Mouse (Mus musculus) stomach, postnatal 0 days (tissue): ENCODE results near the gene Rbm45. TPM values are rescaled to one million over a fixed set of nuclear protein-coding genes. Genes with fewer than 3 reads are reported as not detected.
A peak's percentile ranks its signal among the peaks of the same experiment; 100 is the strongest.

Experiments used
- ATAC-seq: fragments of 200-750 bp; cut with Nextera tagmentation; 2 replicates; pipeline ENCODE4 v1.8.0; 2017; ENCODE audit not compliant: low FRiP score, low TSS enrichment
- DNase-seq: peaks from one replicate; pipeline ENCODE4 v3.0.0-alpha.2; 2016; ENCODE audit warnings: low spot score
- H3K27ac ChIP-seq: fragments of 300-500 bp; sonication (generic); replicated peaks from 2 replicates; pipeline ENCODE4 v1.5.1; 2014; ENCODE audit warnings: mild to moderate bottlenecking, control low read depth
- H3K27me3 ChIP-seq: fragments of 300-500 bp; sonication (generic); 2 replicates; pipeline ENCODE4 v1.6.1; 2014; ENCODE audit warnings: low read length; ENCODE audit not compliant: control insufficient read depth, insufficient read depth
- H3K36me3 ChIP-seq: fragments of 300-500 bp; sonication (generic); 2 replicates; pipeline ENCODE4 v1.6.1; 2014; ENCODE audit warnings: low read length, mixed read lengths; ENCODE audit not compliant: control insufficient read depth, insufficient read depth
- H3K4me1 ChIP-seq: fragments of 300-500 bp; sonication (generic); replicated peaks from 2 replicates; pipeline ENCODE4 v1.6.1; 2014; ENCODE audit warnings: antibody characterized with exemption; ENCODE audit not compliant: control insufficient read depth, insufficient read depth
- H3K4me2 ChIP-seq: fragments of 300-500 bp; sonication (generic); replicated peaks from 2 replicates; pipeline ENCODE4 v1.6.1; 2014; ENCODE audit warnings: low read depth, mild to moderate bottlenecking, control low read depth, moderate library complexity
- H3K4me3 ChIP-seq: fragments of 300-500 bp; sonication (generic); 2 replicates; pipeline ENCODE4 v1.5.1; 2014; ENCODE audit warnings: low read depth, low read length, control low read depth
- H3K9ac ChIP-seq: fragments of 300-500 bp; sonication (generic); 2 replicates; pipeline ENCODE4 v1.6.1; 2014; ENCODE audit warnings: mild to moderate bottlenecking, low read length, control low read depth, mixed read lengths
- H3K9me3 ChIP-seq: fragments of 300-500 bp; sonication (generic); 2 replicates; pipeline ENCODE4 v1.6.1; 2016; ENCODE audit warnings: low read length; ENCODE audit not compliant: control insufficient read depth
- CTCF ChIP-seq: IDR thresholded peaks from 2 replicates; pipeline ENCODE4 v1.5.1; 2016; ENCODE audit warnings: antibody characterized with exemption, low read depth, mild to moderate bottlenecking, moderate library complexity
- EP300 ChIP-seq: optimal IDR thresholded peaks from 2 replicates; pipeline ENCODE3; 2016; ENCODE audit warnings: antibody characterized with exemption
- WGBS: fragments of 180-500 bp; shearing (Covaris S2); extraction: QIAGEN DNeasy Blood & Tissue Kit; methylation state at CpG from one replicate; pipeline ENCODE4 v1.1.7; 2014; 5-methylcytosine and 5-hydroxymethylcytosine counted together
- polyA plus RNA-seq: library from polyadenylated mRNA; unstranded; fragments of >200 nt; fragmentation: Nextera tagmentation; extraction: Ambion mirVana; gene quantifications from 2 replicates; pipeline ENCODE4 v1.2.1, GENCODE M21; 2015

Gene Rbm45
- polyA plus RNA-seq, 1 experiment from 2014 or later, result 8.9 TPM

GRCm38 (mm10) chr2:76360226-76360625 lies 9.6 kb upstream of the Rbm45 start, which contains the start of gene Cyct:
Cyct (minus strand) TSS chr2:76360450.
- no peak within 1 kb of the TSS for H3K27ac ChIP-seq
- no peak within 1 kb of the TSS for H3K4me3 ChIP-seq
- TF ChIP-seq EP300, result no peak
- TF ChIP-seq CTCF, result no peak
- H3K36me3 ChIP-seq, result no peaks in the 10 kb centered on the region
- H3K9ac ChIP-seq, result no peak within 1 kb of the TSS
- no peaks in the 10 kb centered on the region for H3K9me3 ChIP-seq
- H3K4me1 ChIP-seq, result no peaks in the 10 kb centered on the region
- WGBS, result 82% methylated on average over 11 of the region's 11 CpGs
- no peak within 1 kb of the TSS for H3K4me2 ChIP-seq
- ATAC-seq (no peak), DNase-seq (no peak)
- H3K27me3 ChIP-seq, result no peaks in the 10 kb centered on the region

DNA sequence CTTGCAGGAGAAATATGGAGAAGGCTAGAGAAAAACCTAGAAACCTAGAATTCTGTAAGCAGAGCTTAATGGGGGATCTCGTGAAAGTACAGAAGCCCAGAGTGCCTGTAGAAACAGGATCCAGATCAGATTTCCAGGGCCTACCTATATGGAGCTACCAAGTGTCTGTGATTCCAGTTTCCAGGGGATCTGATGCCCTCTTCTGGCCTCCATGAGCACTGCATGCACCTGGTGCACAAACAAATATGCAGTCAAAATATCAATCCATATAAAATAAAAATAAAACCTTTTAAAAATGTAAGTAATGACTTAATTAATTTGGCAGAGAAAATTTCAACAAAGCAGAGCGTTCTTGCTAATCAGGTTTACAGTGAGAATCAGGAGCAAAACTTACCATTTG lies 7.7 kb upstream of the Rbm45 start:
- peak; percentile 31 for DNase-seq
- H3K4me3 ChIP-seq, result no peak overlapping the region
- no peak overlapping the region for H3K9ac ChIP-seq
- 53% methylated on average over 2 of the region's 2 CpGs for WGBS
- H3K27ac ChIP-seq, result no peak overlapping the region
- TF ChIP-seq CTCF (peak; percentile 70), EP300 (no peak)
- H3K27me3 ChIP-seq, result no peaks in the 10 kb centered on the region
- no peak overlapping the region for H3K4me2 ChIP-seq
- no peak for ATAC-seq
- H3K36me3 ChIP-seq, result no peaks in the 10 kb centered on the region
- H3K9me3 ChIP-seq, result no peaks in the 10 kb centered on the region
- H3K4me1 ChIP-seq, result no peaks in the 10 kb centered on the region

DNA sequence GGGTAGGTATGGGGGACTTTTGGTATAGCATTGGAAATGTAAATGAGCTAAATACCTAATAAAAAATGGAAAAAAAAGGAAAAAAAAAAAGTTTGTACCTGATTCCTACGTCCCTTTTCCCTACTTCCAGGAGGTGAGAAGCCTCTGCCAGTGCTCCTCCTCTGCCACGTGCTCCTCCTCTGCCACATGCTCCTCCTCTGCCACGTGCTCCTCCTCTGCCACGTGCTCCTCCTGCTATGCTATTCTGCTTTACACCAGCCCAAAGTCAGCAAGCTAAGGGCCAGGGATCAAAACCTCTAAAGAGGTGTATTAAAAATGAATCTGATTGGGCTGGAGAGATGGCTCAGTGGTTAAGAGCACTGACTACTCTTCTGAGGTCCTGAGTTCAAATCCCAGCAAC lies 4.0 kb upstream of the Rbm45 start:
- Histone ChIP-seq H3K27ac (no peak overlapping the region), H3K4me2 (no peak overlapping the region), H3K36me3 (no peaks in the 10 kb centered on the region), H3K4me1 (no peaks in the 10 kb centered on the region; the same call in 1 of the 2 replicates), H3K27me3 (no peaks in the 10 kb centered on the region), H3K9ac (no peak overlapping the region), H3K9me3 (no peaks in the 10 kb centered on the region), H3K4me3 (no peak overlapping the region)
- no peak for TF ChIP-seq CTCF
- no peak for TF ChIP-seq EP300
- ATAC-seq (no peak), DNase-seq (no peak)
- WGBS, result 71% methylated on average over 4 of the region's 4 CpGs

DNA sequence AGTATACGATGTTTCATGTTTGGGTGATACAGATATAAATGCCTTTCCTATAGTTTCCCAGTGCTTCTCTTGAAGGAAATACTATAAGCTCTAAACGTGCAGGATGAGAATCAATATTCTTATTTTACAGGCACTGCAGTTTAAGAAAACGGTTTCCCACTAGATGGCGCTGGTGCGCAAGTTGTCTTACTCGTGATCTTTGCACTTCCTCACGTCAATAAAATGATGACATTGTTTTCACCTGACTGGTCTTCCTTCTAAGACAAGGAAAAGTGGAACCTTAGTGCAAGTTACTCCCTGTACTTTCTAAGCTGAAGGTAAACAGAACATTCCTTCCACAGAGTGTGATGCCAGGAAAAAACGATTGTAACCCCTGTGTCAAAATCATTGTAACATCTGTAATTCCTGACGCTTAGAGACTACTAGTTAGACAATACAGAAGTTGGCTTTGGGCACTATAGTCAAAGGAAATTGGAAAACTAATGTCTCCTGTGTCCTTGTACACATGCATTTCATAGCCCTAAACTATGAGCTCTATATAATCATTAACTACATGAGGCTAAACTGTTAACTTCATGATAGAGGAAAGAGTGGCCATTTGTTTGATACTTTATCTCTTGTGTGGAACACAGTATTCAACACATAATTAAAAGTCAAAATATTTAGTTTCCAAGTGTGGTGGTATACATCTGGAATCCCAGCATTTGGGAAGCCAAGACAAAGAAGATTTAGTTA lies 2.4 kb upstream of the Rbm45 start:
- TF ChIP-seq CTCF, result peak; percentile 93
- TF ChIP-seq EP300, result no peak
- ATAC-seq, result peak; percentile 25; the same call in 1 of the 2 replicates
- 10% methylated on average over 9 of the region's 9 CpGs for WGBS
- peak; percentile 82 for DNase-seq
- no peak overlapping the region for H3K27ac ChIP-seq
- H3K36me3 ChIP-seq, result no peaks in the 10 kb centered on the region
- H3K4me2 ChIP-seq, result no peak overlapping the region
- no peak overlapping the region for H3K4me3 ChIP-seq
- H3K9ac ChIP-seq, result no peak overlapping the region
- no peaks in the 10 kb centered on the region for H3K9me3 ChIP-seq
- peaks cover 2% of the 10 kb centered on the region; the same call in 1 of the 2 replicates for H3K4me1 ChIP-seq
- no peaks in the 10 kb centered on the region for H3K27me3 ChIP-seq

GRCm38 (mm10) chr2:76368861-76369660 lies 723 bp upstream of the Rbm45 start:
- H3K4me2 ChIP-seq, result no peak overlapping the region
- H3K9me3 ChIP-seq, result no peaks in the 10 kb centered on the region
- peaks cover 6% of the 10 kb centered on the region; the same call in 1 of the 2 replicates for H3K36me3 ChIP-seq
- peaks cover 2% of the 10 kb centered on the region; the same call in 1 of the 2 replicates for H3K4me1 ChIP-seq
- WGBS, result 70% methylated on average over 13 of the region's 13 CpGs
- no peaks in the 10 kb centered on the region for H3K27me3 ChIP-seq
- H3K4me3 ChIP-seq, result no peak overlapping the region
- no peak overlapping the region for H3K9ac ChIP-seq
- DNase-seq (no peak), ATAC-seq (no peak)
- H3K27ac ChIP-seq, result no peak overlapping the region
- TF ChIP-seq CTCF (no peak), EP300 (no peak)

GRCm38 (mm10) chr2:76370656-76370922 lies 805 bp downstream of the Rbm45 start:
- no peak for TF ChIP-seq CTCF
- TF ChIP-seq EP300, result no peak
- Histone ChIP-seq H3K4me3 (peak overlapping the region; percentile 70), H3K4me2 (peak overlapping the region; percentile 96), H3K9ac (peak overlapping the region; percentile 70), H3K36me3 (peaks cover 9% of the 10 kb centered on the region; the same call in 1 of the 2 replicates), H3K27ac (no peak overlapping the region), H3K9me3 (no peaks in the 10 kb centered on the region), H3K27me3 (no peaks in the 10 kb centered on the region), H3K4me1 (peaks cover 2% of the 10 kb centered on the region; the same call in 1 of the 2 replicates)
- 3% methylated on average over 7 of the region's 7 CpGs for WGBS
- DNase-seq, result no peak
- ATAC-seq, result no peak
